Mouse (Mus musculus): Measurements from ENCODE around the gene Dchs2. TPM values are rescaled to one million over a fixed set of nuclear protein-coding genes. Genes with fewer than 3 reads are reported as not detected.

Gene Dchs2
- polyA plus RNA-seq, 1 experiment from 2014 or later, result 0.15 TPM

- H3K4me3 ChIP-seq (replicated peaks), result no peak overlapping the region
- H3K36me3 ChIP-seq (replicated peaks), result no peaks in the 10 kb centered on the region
- H3K4me2 ChIP-seq, result no peak overlapping the region
- H3K4me1 ChIP-seq, result 0 out of 2 replicates have a peak, but pooled peaks cover 3% of the 10 kb centered on the region
- WGBS, result 65% methylated on average over 6 of the region's 6 CpGs
- no peaks in the 10 kb centered on the region for H3K27me3 ChIP-seq
- H3K27ac ChIP-seq, result no peak overlapping the region
- no peak for ATAC-seq (ENCODE audit: low FRiP score)
- no peak overlapping the region for H3K9ac ChIP-seq
- no peaks in the 10 kb centered on the region for H3K9me3 ChIP-seq
These were observed 33.9 kb downstream of the Dchs2 start for GRCm38 (mm10) chr3:83161542-83162231.

DNA sequence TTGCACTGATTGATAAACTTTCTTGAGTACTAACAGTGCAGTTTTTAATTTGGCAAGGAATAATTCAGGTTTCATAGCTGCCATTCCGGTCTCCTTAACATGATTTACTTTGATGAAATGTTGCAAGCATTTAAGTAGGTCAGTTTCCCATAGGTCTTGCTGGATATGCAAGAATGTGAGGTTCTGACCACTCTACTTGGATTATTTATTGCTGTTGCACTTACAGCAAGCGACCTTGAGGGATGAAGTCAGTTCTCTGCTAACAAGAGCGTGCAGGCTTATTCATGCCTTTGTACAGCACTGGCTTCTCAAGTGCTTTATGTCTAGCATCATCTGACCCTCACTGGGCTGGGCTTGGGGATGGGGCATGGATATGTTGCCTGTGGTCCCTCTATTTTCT lies 35.9 kb downstream of the Dchs2 start:
- 0 out of 2 replicates have a peak, but pooled peaks cover 3% of the 10 kb centered on the region for H3K4me1 ChIP-seq
- no peak overlapping the region for H3K4me2 ChIP-seq
- H3K27ac ChIP-seq, result no peak overlapping the region
- no peak overlapping the region for H3K4me3 ChIP-seq (replicated peaks)
- H3K27me3 ChIP-seq, result no peaks in the 10 kb centered on the region
- H3K9ac ChIP-seq, result no peak overlapping the region
- no peaks in the 10 kb centered on the region for H3K36me3 ChIP-seq (replicated peaks)
- 90% methylated on average over 3 of the region's 3 CpGs for WGBS
- H3K9me3 ChIP-seq, result no peaks in the 10 kb centered on the region
- no peak for ATAC-seq (ENCODE audit: low FRiP score)

GRCm38 (mm10) chr3:83185527-83185926 lies 57.8 kb downstream of the Dchs2 start:
- H3K4me3 ChIP-seq (replicated peaks), result no peak overlapping the region
- H3K4me2 ChIP-seq, result no peak overlapping the region
- 91% methylated on average over 5 of the region's 5 CpGs for WGBS
- H3K9ac ChIP-seq, result no peak overlapping the region
- H3K9me3 ChIP-seq, result no peaks in the 10 kb centered on the region
- H3K27me3 ChIP-seq, result no peaks in the 10 kb centered on the region
- H3K27ac ChIP-seq, result no peak overlapping the region
- ATAC-seq (ENCODE audit: low FRiP score), result no peak
- no peaks in the 10 kb centered on the region for H3K4me1 ChIP-seq
- H3K36me3 ChIP-seq (replicated peaks), result no peaks in the 10 kb centered on the region

GRCm38 (mm10) chr3:83191271-83191670 lies 63.5 kb downstream of the Dchs2 start:
- H3K27me3 ChIP-seq, result no peaks in the 10 kb centered on the region
- H3K4me2 ChIP-seq, result no peak overlapping the region
- 95% methylated on average over 2 of the region's 2 CpGs for WGBS
- ATAC-seq (ENCODE audit: low FRiP score), result no peak
- H3K9me3 ChIP-seq, result no peaks in the 10 kb centered on the region
- no peak overlapping the region for H3K27ac ChIP-seq
- no peak overlapping the region for H3K9ac ChIP-seq
- H3K4me3 ChIP-seq (replicated peaks), result no peak overlapping the region
- H3K4me1 ChIP-seq, result no peaks in the 10 kb centered on the region
- no peaks in the 10 kb centered on the region for H3K36me3 ChIP-seq (replicated peaks)

GRCm38 (mm10) chr3:83192401-83192800 lies 64.7 kb downstream of the Dchs2 start:
- Histone ChIP-seq H3K9ac (no peak overlapping the region), H3K4me2 (no peak overlapping the region), H3K9me3 (no peaks in the 10 kb centered on the region), H3K36me3 (replicated peaks) (no peaks in the 10 kb centered on the region), H3K4me3 (replicated peaks) (no peak overlapping the region), H3K27ac (no peak overlapping the region), H3K27me3 (no peaks in the 10 kb centered on the region), H3K4me1 (no peaks in the 10 kb centered on the region)
- 81% methylated on average over 1 of the region's 1 CpGs for WGBS
- ATAC-seq (ENCODE audit: low FRiP score), result no peak

GRCm38 (mm10) chr3:83194911-83195310 lies 67.2 kb downstream of the Dchs2 start:
- Histone ChIP-seq H3K9me3 (no peaks in the 10 kb centered on the region), H3K4me1 (no peaks in the 10 kb centered on the region), H3K4me2 (no peak overlapping the region), H3K27me3 (no peaks in the 10 kb centered on the region), H3K4me3 (replicated peaks) (no peak overlapping the region), H3K27ac (no peak overlapping the region), H3K9ac (no peak overlapping the region), H3K36me3 (replicated peaks) (no peaks in the 10 kb centered on the region)
- ATAC-seq (ENCODE audit: low FRiP score), result no peak
- 85% methylated on average over 5 of the region's 5 CpGs for WGBS

DNA sequence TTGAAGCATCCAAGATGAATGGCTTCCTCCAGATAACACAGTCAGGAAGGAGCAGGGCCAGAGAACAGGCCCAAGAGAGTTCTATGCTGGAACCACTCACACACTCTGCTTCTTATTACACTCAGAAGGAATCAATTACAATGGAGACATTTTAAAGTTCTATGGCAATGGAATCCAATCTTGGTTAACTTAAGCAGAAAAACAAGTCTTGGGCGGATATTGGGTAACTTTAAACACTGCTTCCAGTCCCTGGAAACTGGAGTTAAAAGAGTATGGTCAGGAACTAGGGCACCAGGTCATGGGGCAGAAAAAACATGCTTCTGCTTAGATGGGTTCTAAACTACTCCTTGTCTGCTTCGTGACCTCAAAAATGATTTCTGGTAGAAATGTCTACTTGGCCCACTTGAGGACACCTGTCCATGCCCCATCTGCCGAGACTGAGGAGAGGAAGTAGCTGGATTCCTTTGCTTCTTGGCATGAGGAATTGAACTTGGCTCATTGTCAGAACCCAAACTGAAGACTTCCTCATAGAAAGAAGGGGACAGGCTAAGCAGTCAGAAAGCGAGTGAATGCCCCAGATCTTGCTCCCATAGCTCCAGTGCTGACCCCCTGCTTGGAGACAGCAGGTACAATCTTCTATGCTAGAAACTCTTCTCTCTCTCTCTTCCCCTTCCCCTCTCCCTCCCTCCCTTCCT lies 73.7 kb downstream of the Dchs2 start:
- no peak overlapping the region for H3K27ac ChIP-seq
- H3K9ac ChIP-seq, result no peak overlapping the region
- H3K4me2 ChIP-seq, result no peak overlapping the region
- no peak overlapping the region for H3K4me3 ChIP-seq (replicated peaks)
- 75% methylated on average over 4 of the region's 4 CpGs for WGBS
- no peaks in the 10 kb centered on the region; the same call in 1 of the 2 replicates for H3K27me3 ChIP-seq
- no peak for ATAC-seq (ENCODE audit: low FRiP score)
- no peaks in the 10 kb centered on the region for H3K4me1 ChIP-seq
- no peaks in the 10 kb centered on the region for H3K36me3 ChIP-seq (replicated peaks)
- no peaks in the 10 kb centered on the region for H3K9me3 ChIP-seq

- Histone ChIP-seq H3K9me3 (no peaks in the 10 kb centered on the region), H3K4me2 (no peak overlapping the region), H3K4me1 (no peaks in the 10 kb centered on the region)
These were observed 77.4 kb downstream of the Dchs2 start for GRCm38 (mm10) chr3:83205073-83205668.

GRCm38 (mm10) chr3:83209646-83210045 lies 81.9 kb downstream of the Dchs2 start:
- H3K4me1 ChIP-seq, result no peaks in the 10 kb centered on the region
- 70% methylated on average over 9 of the region's 9 CpGs for WGBS
- H3K4me3 ChIP-seq (replicated peaks), result no peak overlapping the region
- no peak for ATAC-seq (ENCODE audit: low FRiP score)
- H3K27me3 ChIP-seq, result no peaks in the 10 kb centered on the region; the same call in 1 of the 2 replicates
- no peak overlapping the region for H3K4me2 ChIP-seq
- no peaks in the 10 kb centered on the region for H3K9me3 ChIP-seq
- H3K9ac ChIP-seq, result no peak overlapping the region
- H3K27ac ChIP-seq, result no peak overlapping the region
- H3K36me3 ChIP-seq (replicated peaks), result no peaks in the 10 kb centered on the region

More at GRCm38 (mm10) chr3:83205073-83205668, 77.4 kb downstream of the Dchs2 start:
- H3K27me3 ChIP-seq, result no peaks in the 10 kb centered on the region; the same call in 1 of the 2 replicates
- 61% methylated on average over 8 of the region's 8 CpGs for WGBS
- ATAC-seq (ENCODE audit: low FRiP score), result no peak
- no peak overlapping the region for H3K27ac ChIP-seq
- H3K4me3 ChIP-seq (replicated peaks), result no peak overlapping the region
- no peak overlapping the region for H3K9ac ChIP-seq
- H3K36me3 ChIP-seq (replicated peaks), result no peaks in the 10 kb centered on the region

DNA sequence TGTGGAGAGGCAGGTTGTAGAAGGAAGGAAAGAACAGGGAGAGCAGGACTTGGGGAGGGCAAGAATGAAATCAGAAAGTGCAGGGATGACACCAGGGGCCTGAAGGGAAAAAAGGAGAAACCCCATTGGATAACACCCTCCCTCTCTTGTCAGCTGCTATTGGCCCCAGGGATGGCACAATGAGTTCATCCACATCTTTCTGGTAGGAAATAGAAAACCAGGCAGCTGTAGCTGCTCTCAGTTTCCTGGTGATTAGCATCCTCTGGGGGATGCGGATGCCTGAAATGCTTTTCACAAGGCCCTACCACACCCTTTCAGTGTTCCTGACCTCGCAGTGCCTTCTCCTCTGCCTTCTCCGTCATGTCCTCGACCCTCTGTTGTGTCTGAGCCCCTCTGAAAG lies 82.5 kb downstream of the Dchs2 start:
- H3K4me1 ChIP-seq, result no peaks in the 10 kb centered on the region
- H3K9ac ChIP-seq, result no peak overlapping the region
- H3K36me3 ChIP-seq (replicated peaks), result no peaks in the 10 kb centered on the region
- WGBS, result 67% methylated on average over 4 of the region's 4 CpGs
- no peak for ATAC-seq (ENCODE audit: low FRiP score)
- no peak overlapping the region for H3K4me3 ChIP-seq (replicated peaks)
- no peaks in the 10 kb centered on the region for H3K9me3 ChIP-seq
- H3K4me2 ChIP-seq, result no peak overlapping the region
- H3K27ac ChIP-seq, result no peak overlapping the region
- no peaks in the 10 kb centered on the region; the same call in 1 of the 2 replicates for H3K27me3 ChIP-seq

GRCm38 (mm10) chr3:83211939-83212338 lies 84.2 kb downstream of the Dchs2 start:
- Histone ChIP-seq H3K4me1 (no peaks in the 10 kb centered on the region), H3K9ac (no peak overlapping the region), H3K27ac (no peak overlapping the region), H3K27me3 (no peaks in the 10 kb centered on the region), H3K36me3 (replicated peaks) (no peaks in the 10 kb centered on the region), H3K9me3 (no peaks in the 10 kb centered on the region), H3K4me3 (replicated peaks) (no peak overlapping the region), H3K4me2 (no peak overlapping the region)
- WGBS, result 80% methylated on average over 5 of the region's 5 CpGs
- ATAC-seq (ENCODE audit: low FRiP score), result no peak

GRCm38 (mm10) chr3:83212578-83212977 lies 84.8 kb downstream of the Dchs2 start:
- Histone ChIP-seq H3K27me3 (no peaks in the 10 kb centered on the region), H3K4me2 (no peak overlapping the region), H3K4me3 (replicated peaks) (no peak overlapping the region), H3K4me1 (no peaks in the 10 kb centered on the region), H3K27ac (no peak overlapping the region), H3K36me3 (replicated peaks) (no peaks in the 10 kb centered on the region), H3K9me3 (no peaks in the 10 kb centered on the region), H3K9ac (no peak overlapping the region)
- ATAC-seq (ENCODE audit: low FRiP score), result no peak
- 77% methylated on average over 7 of the region's 7 CpGs for WGBS

Data from forebrain, embryonic 12.5 days (tissue).